Mouse (Mus musculus): ENCODE measurements at regions not wholly inside any gene's neighbourhood (a gene's known extent, or its start where the extent isn't known, plus 50 kb on each side); places are given as distances from the start of the nearest gene placed in this dataset.

DNA sequence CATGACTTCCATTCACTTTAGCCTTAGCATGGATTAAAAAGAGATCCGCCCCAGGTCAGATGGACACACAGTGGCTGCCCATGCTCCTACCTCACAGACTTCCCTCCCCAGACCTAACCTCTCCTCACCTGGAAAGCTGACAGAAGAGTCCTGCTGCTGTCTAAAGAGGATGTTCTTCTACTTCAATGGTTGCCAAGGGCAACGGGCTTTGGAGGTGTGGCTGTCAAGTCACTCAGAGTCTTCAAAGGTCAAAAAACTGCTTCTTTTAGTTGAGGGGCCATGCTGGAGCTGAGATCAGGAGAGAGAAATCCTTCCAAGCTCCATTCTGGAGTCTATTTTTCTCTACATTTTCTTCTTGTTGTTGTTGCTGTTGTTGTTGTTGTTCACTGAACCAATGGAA is 89.1 kb upstream of the Krtap11-1 start:
- TF ChIP-seq CTCF (IDR thresholded peaks at IDR 0.05; ENCODE audit: control insufficient read depth, insufficient read depth, insufficient replicate concordance, low read depth, low read length) (no peak), POLR2A (IDR thresholded peaks at IDR 0.05; ENCODE audit: control insufficient read depth, low read depth, low read length) (no peak)
- no peaks in the 10 kb centered on the region for H3K27me3 ChIP-seq (ENCODE audit: control insufficient read depth, insufficient read depth, low read length)
- no peaks in the 10 kb centered on the region for H3K36me3 ChIP-seq (ENCODE audit: control insufficient read depth, insufficient read depth, low read length)
- H3K4me1 ChIP-seq (ENCODE audit: control insufficient read depth, insufficient read depth, low read length): peaks cover 2% of the 10 kb centered on the region; the same call in 1 of the 2 replicates
- H3K27ac ChIP-seq (ENCODE audit: control insufficient read depth, insufficient read depth, low read depth, low read length): no peak overlapping the region
- no peak overlapping the region for H3K4me3 ChIP-seq (ENCODE audit: control insufficient read depth, low read depth, low read length)

DNA sequence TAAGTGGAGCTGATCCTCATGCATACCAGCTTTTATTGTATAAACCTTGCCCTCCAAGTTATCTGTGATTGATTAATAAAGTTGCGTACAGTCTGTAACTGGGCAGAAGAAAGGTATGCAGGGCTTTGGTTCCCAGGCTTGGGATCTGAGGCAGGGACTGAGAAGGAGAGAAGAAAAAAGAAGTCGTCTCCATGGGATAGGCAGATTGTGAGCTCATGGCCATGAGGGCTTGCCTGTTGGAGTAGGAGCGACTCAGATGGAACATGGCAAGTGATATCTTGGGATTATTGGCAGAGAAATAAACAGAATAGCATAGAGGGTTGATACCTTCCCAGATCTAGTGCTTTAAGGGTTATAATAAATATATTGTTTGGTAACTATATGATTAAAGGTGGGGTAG is 85.1 kb upstream of the Krtap11-1 start:
- Histone ChIP-seq H3K27ac (ENCODE audit: control insufficient read depth, insufficient read depth, low read depth, low read length) (no peak overlapping the region), H3K27me3 (ENCODE audit: control insufficient read depth, insufficient read depth, low read length) (no peaks in the 10 kb centered on the region), H3K4me1 (ENCODE audit: control insufficient read depth, insufficient read depth, low read length) (no peaks in the 10 kb centered on the region), H3K36me3 (ENCODE audit: control insufficient read depth, insufficient read depth, low read length) (no peaks in the 10 kb centered on the region), H3K4me3 (ENCODE audit: control insufficient read depth, low read depth, low read length) (no peak overlapping the region)
- TF ChIP-seq POLR2A (IDR thresholded peaks at IDR 0.05; ENCODE audit: control insufficient read depth, low read depth, low read length) (no peak), CTCF (IDR thresholded peaks at IDR 0.05; ENCODE audit: control insufficient read depth, insufficient read depth, insufficient replicate concordance, low read depth, low read length) (no peak)

DNA sequence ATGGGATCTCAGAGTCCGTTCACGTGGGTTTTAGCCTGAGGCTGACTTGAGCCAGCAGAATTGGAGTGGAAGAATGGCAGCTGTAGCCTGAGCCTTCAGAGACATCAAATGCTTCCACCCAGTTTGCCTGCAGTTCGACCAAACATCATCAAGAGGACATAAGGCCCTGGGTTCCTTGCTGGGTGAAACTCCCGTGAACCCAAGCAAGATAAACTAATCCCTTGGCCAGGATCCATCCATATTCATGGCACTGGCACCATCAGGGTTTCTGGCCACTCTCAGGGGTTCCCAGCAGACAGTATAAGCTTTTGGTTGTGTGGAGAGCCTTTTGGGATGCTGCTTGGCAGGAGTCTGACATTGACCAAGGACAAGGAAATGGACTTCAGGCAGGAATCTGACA is 77.7 kb upstream of the Krtap11-1 start:
- no peaks in the 10 kb centered on the region for H3K27me3 ChIP-seq (ENCODE audit: control insufficient read depth, insufficient read depth, low read length)
- H3K27ac ChIP-seq (ENCODE audit: control insufficient read depth, insufficient read depth, low read depth, low read length): no peak overlapping the region
- H3K36me3 ChIP-seq (ENCODE audit: control insufficient read depth, insufficient read depth, low read length): no peaks in the 10 kb centered on the region
- no peaks in the 10 kb centered on the region for H3K4me1 ChIP-seq (ENCODE audit: control insufficient read depth, insufficient read depth, low read length)
- H3K4me3 ChIP-seq (ENCODE audit: control insufficient read depth, low read depth, low read length): no peak overlapping the region
- no peak for TF ChIP-seq POLR2A (IDR thresholded peaks at IDR 0.05; ENCODE audit: control insufficient read depth, low read depth, low read length)

DNA sequence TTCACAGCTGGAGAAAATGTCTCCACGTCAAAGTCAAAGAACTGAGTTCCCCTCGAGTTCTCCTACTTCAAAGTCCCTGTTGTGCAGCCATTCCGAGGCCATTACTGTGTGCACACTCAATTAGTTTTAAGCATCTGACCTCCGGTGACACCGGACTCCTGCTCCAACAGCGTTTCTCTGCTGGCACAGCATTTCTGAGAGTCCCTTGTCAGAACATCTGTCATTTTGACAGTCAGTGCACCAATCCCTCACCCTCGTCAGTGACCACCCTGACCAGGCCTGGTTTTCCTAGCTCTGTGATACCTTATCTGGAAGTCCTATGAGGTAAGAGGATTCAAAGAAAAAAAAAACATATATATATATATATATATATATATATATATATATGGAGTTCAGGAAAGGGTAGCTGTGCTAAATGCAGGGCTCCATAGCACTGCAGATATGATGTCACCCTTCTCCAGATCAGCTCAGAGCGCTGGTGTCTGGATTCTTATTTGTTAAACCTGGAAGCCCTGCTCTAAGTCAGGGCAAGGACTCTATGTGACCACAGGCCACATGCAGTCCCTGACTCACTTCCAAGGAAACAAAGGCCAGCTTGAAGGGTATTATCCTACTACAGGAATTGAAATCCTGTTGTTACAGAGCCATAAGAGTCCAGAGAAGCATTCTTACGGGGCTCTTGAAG is 63.1 kb upstream of the Krtap11-1 start:
- no peaks in the 10 kb centered on the region for H3K36me3 ChIP-seq (ENCODE audit: control insufficient read depth, insufficient read depth, low read length)
- no peak overlapping the region for H3K27ac ChIP-seq (ENCODE audit: control insufficient read depth, insufficient read depth, low read depth, low read length)
- H3K4me1 ChIP-seq (ENCODE audit: control insufficient read depth, insufficient read depth, low read length): no peaks in the 10 kb centered on the region
- TF ChIP-seq POLR2A (IDR thresholded peaks at IDR 0.05; ENCODE audit: control insufficient read depth, low read depth, low read length) (no peak), CTCF (IDR thresholded peaks at IDR 0.05; ENCODE audit: control insufficient read depth, insufficient read depth, insufficient replicate concordance, low read depth, low read length) (no peak)
- H3K27me3 ChIP-seq (ENCODE audit: control insufficient read depth, insufficient read depth, low read length): no peaks in the 10 kb centered on the region
- H3K4me3 ChIP-seq (ENCODE audit: control insufficient read depth, low read depth, low read length): no peak overlapping the region

DNA sequence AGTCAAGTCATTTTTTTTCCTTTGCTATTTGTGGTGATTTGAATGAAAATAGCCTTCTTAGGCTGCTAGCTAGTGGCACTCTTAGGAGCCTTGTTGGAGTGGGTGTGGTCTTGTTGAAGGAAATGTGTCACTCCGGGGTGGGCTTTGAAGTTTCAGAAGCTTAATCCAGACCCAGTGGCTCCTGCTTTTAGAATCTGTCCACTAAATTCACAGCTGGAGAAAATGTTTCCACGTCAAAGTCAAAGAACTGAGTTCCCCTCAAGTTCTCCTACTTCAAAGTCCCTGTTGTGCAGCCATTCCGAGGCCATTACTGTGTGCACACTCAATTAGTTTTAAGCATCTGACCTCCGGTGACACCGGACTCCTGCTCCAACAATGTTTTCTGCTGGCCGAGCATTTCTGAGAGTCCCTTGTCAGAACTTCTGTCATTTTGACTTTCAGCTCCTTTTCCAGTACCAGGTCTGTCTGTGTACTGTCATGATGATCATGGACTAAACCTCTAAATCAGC is 61.2 kb upstream of the Krtap11-1 start:
- Histone ChIP-seq H3K4me1 (ENCODE audit: control insufficient read depth, insufficient read depth, low read length) (no peaks in the 10 kb centered on the region), H3K27ac (ENCODE audit: control insufficient read depth, insufficient read depth, low read depth, low read length) (no peak overlapping the region), H3K36me3 (ENCODE audit: control insufficient read depth, insufficient read depth, low read length) (no peaks in the 10 kb centered on the region), H3K4me3 (ENCODE audit: control insufficient read depth, low read depth, low read length) (no peak overlapping the region), H3K27me3 (ENCODE audit: control insufficient read depth, insufficient read depth, low read length) (no peaks in the 10 kb centered on the region)
- TF ChIP-seq POLR2A (IDR thresholded peaks at IDR 0.05; ENCODE audit: control insufficient read depth, low read depth, low read length) (no peak), CTCF (IDR thresholded peaks at IDR 0.05; ENCODE audit: control insufficient read depth, insufficient read depth, insufficient replicate concordance, low read depth, low read length) (no peak)

DNA sequence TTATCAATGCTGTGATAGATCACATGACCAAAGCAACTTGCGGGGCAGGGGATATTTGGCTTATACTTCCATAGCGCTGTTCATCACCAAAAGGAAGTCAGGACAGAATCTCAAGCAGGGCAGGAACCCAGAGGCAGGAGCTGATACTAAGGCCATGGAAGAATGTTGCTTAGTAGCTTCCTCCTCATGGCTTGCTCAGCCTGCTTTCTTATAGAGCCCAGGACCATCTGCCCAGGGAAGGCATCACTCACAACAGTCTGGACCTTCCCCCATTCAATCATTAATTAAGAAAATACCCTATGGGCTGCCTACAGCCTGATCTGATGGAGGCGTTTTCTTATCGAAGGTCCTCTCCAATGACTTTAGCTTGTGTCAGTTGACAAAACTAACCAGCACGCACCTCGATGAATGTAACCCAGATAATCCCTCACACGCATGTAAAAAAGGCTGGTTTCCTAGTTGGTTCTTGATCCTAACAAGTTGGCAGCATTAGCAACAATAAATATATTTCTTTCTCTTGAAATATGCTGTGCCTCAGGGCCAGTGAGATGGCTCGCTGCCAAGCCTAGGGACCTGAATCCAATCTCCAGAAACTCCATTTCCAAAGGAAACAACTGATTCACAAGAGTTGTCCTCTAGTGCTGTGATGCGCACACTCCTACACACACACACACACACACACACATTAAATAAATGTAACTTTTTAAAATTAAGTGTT is 60.6 kb upstream of the Krtap11-1 start:
- Histone ChIP-seq H3K27ac (ENCODE audit: control insufficient read depth, insufficient read depth, low read depth, low read length) (no peak overlapping the region), H3K4me3 (ENCODE audit: control insufficient read depth, low read depth, low read length) (no peak overlapping the region), H3K27me3 (ENCODE audit: control insufficient read depth, insufficient read depth, low read length) (no peaks in the 10 kb centered on the region), H3K36me3 (ENCODE audit: control insufficient read depth, insufficient read depth, low read length) (no peaks in the 10 kb centered on the region), H3K4me1 (ENCODE audit: control insufficient read depth, insufficient read depth, low read length) (no peaks in the 10 kb centered on the region)
- TF ChIP-seq CTCF (IDR thresholded peaks at IDR 0.05; ENCODE audit: control insufficient read depth, insufficient read depth, insufficient replicate concordance, low read depth, low read length): no peak
- TF ChIP-seq POLR2A (IDR thresholded peaks at IDR 0.05; ENCODE audit: control insufficient read depth, low read depth, low read length): no peak

DNA sequence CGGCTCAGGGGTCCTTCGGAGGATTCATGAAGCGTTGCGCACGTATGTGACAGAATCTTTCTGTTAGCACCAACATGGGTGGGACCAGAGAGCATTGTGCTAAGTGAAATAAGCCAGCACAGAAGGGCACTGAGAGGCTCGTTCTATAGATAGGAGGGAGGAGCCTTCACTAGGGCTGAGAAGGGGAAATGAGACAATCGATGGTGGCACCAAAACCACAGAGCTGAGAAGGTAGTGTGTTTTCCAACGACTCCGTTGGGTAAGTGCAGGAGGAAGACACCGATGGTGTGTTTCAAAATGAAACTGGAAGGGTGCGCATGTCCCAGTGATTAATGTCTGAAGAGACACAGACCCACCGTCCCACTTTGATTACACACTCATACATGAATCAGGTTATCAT is 54.7 kb upstream of the Krtap11-1 start:
- Histone ChIP-seq H3K27me3 (ENCODE audit: control insufficient read depth, insufficient read depth, low read length) (no peaks in the 10 kb centered on the region), H3K36me3 (ENCODE audit: control insufficient read depth, insufficient read depth, low read length) (no peaks in the 10 kb centered on the region), H3K27ac (ENCODE audit: control insufficient read depth, insufficient read depth, low read depth, low read length) (no peak overlapping the region), H3K4me3 (ENCODE audit: control insufficient read depth, low read depth, low read length) (no peak overlapping the region), H3K4me1 (ENCODE audit: control insufficient read depth, insufficient read depth, low read length) (no peaks in the 10 kb centered on the region)
- no peak for TF ChIP-seq CTCF (IDR thresholded peaks at IDR 0.05; ENCODE audit: control insufficient read depth, insufficient read depth, insufficient replicate concordance, low read depth, low read length)
- no peak for TF ChIP-seq POLR2A (IDR thresholded peaks at IDR 0.05; ENCODE audit: control insufficient read depth, low read depth, low read length)

Data from testis, adult 2 months (tissue).